In the genomic region with DNA sequence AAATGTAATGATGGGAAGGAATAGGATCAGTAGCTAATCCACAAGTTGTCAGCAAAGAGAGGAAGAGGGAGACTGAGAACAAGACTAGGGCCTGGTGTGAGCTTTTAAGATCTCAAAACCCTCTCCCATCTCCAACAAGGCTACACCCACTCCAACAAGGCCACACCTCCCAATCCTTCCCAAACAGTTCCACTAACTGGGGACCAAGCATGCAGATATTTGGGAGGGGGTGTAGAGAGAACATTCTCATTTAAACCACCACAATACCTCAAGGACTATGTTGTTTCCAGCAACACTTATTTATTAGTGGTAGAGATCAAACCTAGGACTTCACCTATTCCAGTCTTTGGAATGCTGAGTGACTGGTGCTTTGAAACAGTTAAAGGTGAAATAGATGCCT, we compare ENCODE assay signal across 21 mouse cellular contexts.
"Had no signal": no experiment of that assay in that cellular context is flagged by ENCODE, and none has a peak within 500 bp of the region (broad histone marks: within the 10 kb centered on the region; RNA-seq: fewer than 3 reads in every experiment).

No protein-coding gene starts in this region.

- DNase-seq: gastrocnemius, postnatal 25 days; heart, adult 2 months; heart, postnatal 4 days; kidney, adult 18-20 months; kidney, adult 9 months; kidney, postnatal 14 days; kidney, postnatal 4 days; liver, embryonic 13.5 days had no signal

- H3K9ac ChIP-seq: heart, embryonic 13.5 days; heart, embryonic 15.5 days; hindbrain, embryonic 12.5 days; hindbrain, embryonic 14.5 days; intestine, embryonic 15.5 days; kidney, embryonic 15.5 days; limb, embryonic 12.5 days; liver, embryonic 13.5 days; liver, embryonic 15.5 days had no signal

- H3K27ac ChIP-seq: heart, adult 2 months; heart, embryonic 13.5 days; heart, embryonic 15.5 days; hindbrain, embryonic 10.5 days; hindbrain, embryonic 12.5 days; hindbrain, embryonic 14.5 days; intestine, embryonic 15.5 days; kidney, embryonic 15.5 days; kidney, postnatal 0 days; left cerebral cortex, adult 2 months; limb, embryonic 10.5 days; limb, embryonic 12.5 days; liver, embryonic 13.5 days; liver, embryonic 15.5 days had no signal

- H3K4me3 ChIP-seq: heart, adult 2 months; heart, embryonic 13.5 days; heart, embryonic 15.5 days; hindbrain, embryonic 10.5 days; hindbrain, embryonic 12.5 days; intestine, embryonic 15.5 days; kidney, embryonic 15.5 days; layer of hippocampus, adult 2 months; left cerebral cortex, adult 2 months; limb, embryonic 10.5 days; limb, embryonic 12.5 days; liver, embryonic 13.5 days; liver, embryonic 15.5 days had no signal

- H3K27me3 ChIP-seq: heart, embryonic 13.5 days; heart, embryonic 15.5 days; hindbrain, embryonic 12.5 days; intestine, embryonic 15.5 days; kidney, embryonic 15.5 days; limb, embryonic 12.5 days; liver, embryonic 13.5 days; liver, embryonic 15.5 days had no signal

- H3K4me1 ChIP-seq: hindbrain, embryonic 10.5 days; hindbrain, embryonic 12.5 days; limb, embryonic 10.5 days; limb, embryonic 12.5 days had no signal
